Mouse (Mus musculus): ENCODE measurements around the gene Ghdc. TPM values are rescaled to one million over a fixed set of nuclear protein-coding genes. Genes with fewer than 3 reads are reported as not detected.

Ghdc gene
- total and polyA plus RNA-seq, 3 experiments, result 5.7 to 9.2 TPM; not detected in 1

DNA sequence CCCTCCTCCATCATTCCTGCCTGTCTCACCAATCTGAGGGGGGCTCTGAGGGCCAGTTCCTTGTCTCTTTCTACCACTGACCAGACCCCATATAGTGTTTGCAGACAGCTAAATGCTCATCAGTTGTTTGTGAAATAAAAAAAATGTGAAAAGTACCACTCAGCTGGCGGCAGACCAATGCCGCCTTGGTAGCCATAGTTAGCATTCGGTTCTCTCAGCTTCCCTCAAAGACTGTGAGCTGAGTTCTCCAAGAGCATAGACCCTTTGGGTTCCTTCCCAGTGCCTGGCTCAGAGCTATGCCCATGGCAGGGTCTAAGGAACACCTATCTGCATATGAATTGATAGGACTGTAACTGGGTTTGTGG, 16.1 kb downstream of the Ghdc start:
- DNase-seq (ENCODE audit: low read depth, low spot score), result no peak
- H3K27ac ChIP-seq (ENCODE audit: control insufficient read depth, low read depth, low read length), result no peak overlapping the region
- TF ChIP-seq RAD21 (IDR thresholded peaks at IDR 0.05; ENCODE audit: low read depth, low read length), result no peak
- no peak for TF ChIP-seq SMC3 (IDR thresholded peaks at IDR 0.05; ENCODE audit: low read depth, low read length)
- no peak for TF ChIP-seq JUND (IDR thresholded peaks at IDR 0.05; ENCODE audit: low read depth, low read length)
- no peak for TF ChIP-seq UBTF (IDR thresholded peaks at IDR 0.05; ENCODE audit: borderline replicate concordance, insufficient read depth, low read depth, low read length)
- no peak for TF ChIP-seq GABPA (IDR thresholded peaks at IDR 0.05; ENCODE audit: low read depth, low read length)
- TF ChIP-seq MAX (IDR thresholded peaks at IDR 0.05; ENCODE audit: low read length), result no peak
- no peak for TF ChIP-seq GATA1 (IDR thresholded peaks at IDR 0.05; ENCODE audit: low read depth, low read length)
- TF ChIP-seq POLR2A (IDR thresholded peaks at IDR 0.05; ENCODE audit: control insufficient read depth in 1 of 2, insufficient read depth in 1 of 2, low read depth in 1 of 2, low read length in 2 of 2, poor library complexity in 1 of 2), result no peak
- TF ChIP-seq POLR2AphosphoS5 (IDR thresholded peaks at IDR 0.05; ENCODE audit: borderline replicate concordance, low read depth, low read length), result no peak
- no peak for TF ChIP-seq ZMIZ1 (IDR thresholded peaks at IDR 0.05; ENCODE audit: low read depth, low read length)
- no peak for TF ChIP-seq RCOR1 (IDR thresholded peaks at IDR 0.05; ENCODE audit: low read depth, low read length)
- TF ChIP-seq MYC (IDR thresholded peaks at IDR 0.05; ENCODE audit: low read depth, low read length), result no peak
- no peak for TF ChIP-seq CHD1 (IDR thresholded peaks at IDR 0.05; ENCODE audit: low read depth, low read length)
- no peak for TF ChIP-seq TAL1 (IDR thresholded peaks at IDR 0.05; ENCODE audit: low read length)
- no peak for TF ChIP-seq MEF2A (IDR thresholded peaks at IDR 0.05; ENCODE audit: extremely low read depth, insufficient replicate concordance, low read depth, low read length, poor library complexity, severe bottlenecking)
- TF ChIP-seq ZNF384 (IDR thresholded peaks at IDR 0.05; ENCODE audit: low read depth, low read length), result no peak
- H3K36me3 ChIP-seq (ENCODE audit: control insufficient read depth in 1 of 2, insufficient read depth in 2 of 2, low read length in 2 of 2), result no peaks in the 10 kb centered on the region
- no peaks in the 10 kb centered on the region for H3K4me1 ChIP-seq (ENCODE audit: control insufficient read depth in 1 of 2, insufficient read depth in 2 of 2, low read length in 2 of 2)
- H3K27me3 ChIP-seq (ENCODE audit: control insufficient read depth in 1 of 2, insufficient read depth in 2 of 2, low read length in 2 of 2), result no peaks in the 10 kb centered on the region
- H3K4me3 ChIP-seq (ENCODE audit: control insufficient read depth in 1 of 2, insufficient read depth in 1 of 2, low read depth in 2 of 2, low read length in 2 of 2), result no peak overlapping the region
- H3K9me3 ChIP-seq (replicated peaks; ENCODE audit: insufficient read depth, low read length), result no peaks in the 10 kb centered on the region
- H3K9ac ChIP-seq (ENCODE audit: control insufficient read depth, low read depth, low read length, poor library complexity, severe bottlenecking), result no peak overlapping the region
- no peaks in the 10 kb centered on the region for H3K79me2 ChIP-seq (ENCODE audit: control insufficient read depth, insufficient read depth, low read length, poor library complexity)

DNA sequence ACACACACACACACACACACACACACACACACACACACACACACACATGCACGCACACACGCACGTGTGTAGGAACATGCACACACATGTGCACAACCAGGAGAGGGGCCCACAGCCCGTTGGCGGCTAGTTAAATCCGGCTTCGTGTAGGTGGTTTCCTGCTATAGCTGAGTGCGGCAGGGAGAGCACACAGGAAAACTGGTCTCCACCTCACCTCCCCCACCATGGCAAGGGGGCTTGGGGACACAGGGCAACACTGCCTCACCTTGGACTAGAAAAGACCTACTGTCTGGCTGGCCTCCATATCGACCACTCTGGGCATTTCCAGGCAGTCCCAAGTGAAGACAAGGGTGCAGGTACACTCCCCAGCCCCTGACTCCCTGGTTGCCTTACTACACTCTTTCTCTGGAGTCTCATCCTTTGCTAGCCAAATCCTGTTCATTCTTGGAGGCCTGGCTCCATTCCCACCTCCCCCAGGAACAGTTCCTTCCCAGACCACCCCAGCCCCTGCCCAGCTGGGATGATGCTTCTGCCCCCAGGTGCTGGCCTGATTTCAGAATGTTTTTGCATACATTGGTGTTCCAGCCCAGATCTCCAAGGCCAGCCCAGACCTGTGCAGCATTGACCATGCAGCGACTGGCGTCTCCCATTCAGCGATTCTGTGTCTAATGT, 16.6 kb downstream of the Ghdc start:
- TF ChIP-seq USF2 (IDR thresholded peaks at IDR 0.05; ENCODE audit: borderline replicate concordance in 1 of 2, insufficient read depth in 1 of 2, low read depth in 1 of 2, low read length in 2 of 2) (no peak), USF1 (IDR thresholded peaks at IDR 0.05; ENCODE audit: low read depth, low read length) (no peak)
- no peak overlapping the region for H3K27ac ChIP-seq (ENCODE audit: control insufficient read depth, low read depth, low read length)
- no peaks in the 10 kb centered on the region for H3K9me3 ChIP-seq (replicated peaks; ENCODE audit: insufficient read depth, low read length)
- H3K27me3 ChIP-seq (ENCODE audit: control insufficient read depth in 1 of 2, insufficient read depth in 2 of 2, low read length in 2 of 2), result no peaks in the 10 kb centered on the region
- H3K4me3 ChIP-seq (ENCODE audit: control insufficient read depth in 1 of 2, insufficient read depth in 1 of 2, low read depth in 2 of 2, low read length in 2 of 2), result no peak overlapping the region
- DNase-seq (ENCODE audit: low read depth, low spot score), result no peak
- H3K9ac ChIP-seq (ENCODE audit: control insufficient read depth, low read depth, low read length, poor library complexity, severe bottlenecking), result no peak overlapping the region
- no peaks in the 10 kb centered on the region for H3K4me1 ChIP-seq (ENCODE audit: control insufficient read depth in 1 of 2, insufficient read depth in 2 of 2, low read length in 2 of 2)
- no peaks in the 10 kb centered on the region for H3K36me3 ChIP-seq (ENCODE audit: control insufficient read depth in 1 of 2, insufficient read depth in 2 of 2, low read length in 2 of 2)
- H3K79me2 ChIP-seq (ENCODE audit: control insufficient read depth, insufficient read depth, low read length, poor library complexity), result no peaks in the 10 kb centered on the region

Data from MEL (cell line).